Mouse (Mus musculus): ENCODE measurements around the gene Abcc4.

DNA sequence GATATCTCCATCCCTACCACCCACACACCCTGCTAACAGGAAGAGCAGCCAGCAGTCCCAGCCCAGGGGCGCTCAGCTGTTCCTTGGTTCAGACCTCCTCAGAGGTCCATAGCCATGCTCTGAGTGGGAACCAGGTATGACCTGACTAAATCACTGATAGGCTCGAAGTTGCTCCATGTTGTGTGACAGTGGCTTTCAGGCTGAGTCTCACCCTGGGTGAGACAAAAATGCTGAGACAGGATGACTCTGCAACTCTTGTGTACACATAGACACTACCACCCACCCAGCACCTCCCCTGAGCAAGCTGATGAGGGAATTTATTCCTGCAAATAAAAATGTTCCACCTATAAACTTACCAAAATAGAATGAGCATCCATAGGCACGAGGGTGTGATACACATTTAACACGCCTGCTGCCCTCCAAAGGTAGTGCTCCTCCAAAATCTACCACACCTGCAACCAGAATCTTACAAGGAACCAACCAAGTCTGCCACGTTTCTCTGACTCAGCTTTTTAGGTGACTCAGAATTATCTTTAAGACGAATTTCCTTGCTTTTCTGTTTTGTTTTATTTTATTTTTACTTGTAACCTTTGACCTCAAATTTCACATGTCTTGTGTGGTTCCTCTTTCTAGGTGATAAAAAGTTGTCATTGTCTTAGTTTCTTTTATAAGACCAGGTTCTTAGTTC lies 44.6 kb upstream of the Abcc4 start:
- no peak for TF ChIP-seq CTCF (IDR thresholded peaks at IDR 0.05; ENCODE audit: low read depth, low read length)
- TF ChIP-seq GATA2 (IDR thresholded peaks at IDR 0.05; ENCODE audit: borderline replicate concordance, low read depth, low read length): no peak
- no peak for TF ChIP-seq GATA1 (IDR thresholded peaks at IDR 0.05; ENCODE audit: borderline replicate concordance, low read length)
- no peak for TF ChIP-seq TAL1 (conservative IDR thresholded peaks at IDR 0.05; ENCODE audit: low read depth, low read length)
